Mouse (Mus musculus) c-Kit-positive CD71-negative TER-119-negative erythroid progenitor cells, embryonic 14.5 days (primary cell): Measurements from ENCODE around the gene Npas2.

Experiments used
- DNase-seq: peaks from one replicate; pipeline ENCODE4 v3.0.0-alpha.2; 2013; ENCODE audit warnings: low read depth

The Npas2 gene

DNA sequence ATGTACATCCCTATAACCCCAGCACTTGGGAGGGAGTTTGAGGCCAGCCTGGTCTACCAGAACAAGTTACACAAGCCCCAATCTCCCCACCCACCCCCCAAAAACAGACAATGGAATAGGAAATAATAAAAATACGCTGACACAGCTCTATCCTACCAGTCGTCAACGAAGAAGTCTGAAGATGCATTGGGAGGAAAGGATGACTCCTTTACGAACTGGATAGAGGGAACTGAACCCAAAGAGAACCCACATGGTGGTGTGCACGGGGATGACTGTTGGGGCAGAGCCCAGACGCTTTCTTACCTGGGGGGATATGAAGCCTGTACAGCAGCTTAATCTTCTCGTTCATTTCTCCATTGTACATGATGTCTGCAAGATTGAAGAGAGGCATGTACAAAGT, 182.6 kb downstream of the Npas2 start:
- no peak for DNase-seq

DNA sequence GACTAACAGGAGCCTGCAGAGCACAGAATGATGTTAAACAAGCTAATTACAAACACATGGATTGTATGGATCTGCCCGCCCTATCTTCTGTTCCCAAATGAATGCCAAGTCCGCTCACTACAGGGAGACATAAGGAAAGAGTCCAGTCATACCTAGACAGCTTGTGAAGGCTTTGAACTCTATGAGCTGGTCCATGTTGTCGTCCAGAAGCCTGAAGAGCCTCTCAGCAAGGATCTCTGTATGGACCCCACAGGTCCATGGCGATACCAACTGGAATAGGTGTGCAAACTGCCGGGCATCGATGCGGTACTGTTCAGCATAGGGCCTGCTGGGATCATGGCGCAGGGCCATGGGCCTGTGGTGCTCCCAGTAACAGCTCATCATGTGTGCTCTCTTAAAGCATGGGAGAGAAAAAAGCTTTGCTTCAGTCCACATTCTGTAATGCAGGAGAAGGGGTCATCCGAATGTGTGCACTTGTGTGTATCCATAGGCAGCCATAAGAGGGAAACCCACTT, 183.3 kb downstream of the Npas2 start:
- DNase-seq = no peak

DNA sequence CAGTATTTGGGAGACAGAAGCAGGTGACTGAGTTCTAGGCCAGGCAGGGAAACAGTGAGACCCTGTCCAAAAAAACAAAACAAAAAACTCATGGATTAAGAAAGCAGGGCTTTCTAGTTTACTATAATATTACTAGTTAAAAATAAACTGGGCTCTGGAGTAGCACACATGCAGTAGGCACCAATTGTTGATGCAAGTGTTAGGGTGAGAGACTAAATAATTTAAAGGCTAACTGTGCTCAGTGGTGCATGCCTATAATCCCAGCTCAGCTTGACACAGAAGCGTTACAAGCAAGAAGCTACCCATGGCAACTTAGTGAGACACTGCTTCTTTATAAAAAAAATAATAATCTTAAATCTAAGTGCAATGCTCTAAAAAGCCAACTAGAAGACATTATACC, 185.0 kb downstream of the Npas2 start:
- DNase-seq = no peak

DNA sequence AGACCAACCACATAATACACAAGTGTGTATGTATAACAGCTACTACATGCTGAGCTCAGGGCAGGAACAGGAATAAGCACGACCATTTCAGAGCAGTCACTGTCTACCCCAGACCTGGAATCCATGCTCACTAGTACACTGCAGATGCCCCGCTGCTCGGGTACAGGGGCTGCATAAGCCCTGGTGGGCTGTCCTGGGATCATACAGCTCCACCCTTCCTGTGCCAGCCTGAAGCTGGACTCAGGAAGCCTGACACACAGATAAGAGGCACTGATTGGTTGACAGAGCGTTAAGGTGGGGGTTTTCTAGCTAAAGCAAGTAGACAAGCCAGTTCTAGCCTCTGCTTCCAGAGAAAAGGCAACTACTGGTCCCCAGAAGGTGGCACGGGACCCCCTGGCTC, 185.5 kb downstream of the Npas2 start:
- DNase-seq = no peak

DNA sequence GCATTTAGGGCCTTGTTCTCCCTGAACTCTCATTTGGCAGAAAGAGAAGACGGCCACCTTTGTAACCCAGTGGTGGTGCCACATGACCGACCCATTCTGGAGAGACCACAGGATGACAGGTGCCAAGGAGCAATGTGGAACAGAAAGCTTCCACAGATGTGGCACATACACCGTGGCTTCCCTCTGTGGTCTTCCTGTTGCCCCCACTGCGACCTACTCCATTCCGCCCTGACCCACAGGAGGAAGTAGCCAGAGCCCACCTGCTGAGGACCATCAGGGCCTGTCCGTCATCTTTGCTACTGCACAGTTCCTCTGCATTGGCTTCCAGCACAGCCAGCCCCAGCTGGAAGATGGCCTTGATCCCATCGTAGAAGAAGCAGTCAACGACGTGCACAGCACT, 187.5 kb downstream of the Npas2 start:
- no peak for DNase-seq

DNA sequence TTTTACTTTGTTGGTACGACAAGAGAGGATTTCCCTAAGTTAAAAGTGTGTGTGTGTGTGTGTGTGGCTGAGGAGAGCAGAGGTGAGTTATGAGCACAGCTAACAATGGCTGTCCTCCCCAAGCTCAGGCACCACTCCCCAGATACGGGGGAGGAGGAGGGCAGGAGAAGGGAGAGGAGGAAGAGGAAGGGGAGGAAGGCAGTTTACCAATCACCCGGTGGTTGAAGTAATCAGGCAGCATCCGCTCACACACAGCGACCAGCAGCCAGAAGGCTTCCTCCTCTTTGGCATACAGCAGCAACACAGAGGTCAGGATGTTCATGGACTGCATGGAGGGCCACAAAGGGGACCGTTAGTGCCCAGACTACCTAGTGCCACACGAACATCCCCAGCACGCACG, 191.4 kb downstream of the Npas2 start:
- no peak for DNase-seq

DNA sequence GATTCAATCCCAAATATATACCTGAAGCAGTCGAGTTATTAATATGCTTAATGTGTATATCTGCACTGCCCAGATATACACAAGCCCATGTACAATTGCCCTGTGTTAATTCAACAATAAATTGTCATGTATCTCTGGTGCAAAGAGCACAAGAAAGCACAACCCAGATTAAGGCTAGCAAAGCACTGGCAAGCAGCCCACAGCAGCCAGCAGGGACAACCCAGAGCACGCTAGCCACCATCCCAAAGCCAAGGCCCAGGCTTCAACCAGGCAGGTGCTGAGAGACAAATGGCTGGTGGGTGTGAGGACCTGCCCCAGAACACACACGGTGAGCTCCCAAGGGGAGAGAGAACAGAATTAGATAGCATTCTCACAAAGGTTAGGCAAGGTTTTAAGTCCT, 192.9 kb downstream of the Npas2 start:
- no peak for DNase-seq

DNA sequence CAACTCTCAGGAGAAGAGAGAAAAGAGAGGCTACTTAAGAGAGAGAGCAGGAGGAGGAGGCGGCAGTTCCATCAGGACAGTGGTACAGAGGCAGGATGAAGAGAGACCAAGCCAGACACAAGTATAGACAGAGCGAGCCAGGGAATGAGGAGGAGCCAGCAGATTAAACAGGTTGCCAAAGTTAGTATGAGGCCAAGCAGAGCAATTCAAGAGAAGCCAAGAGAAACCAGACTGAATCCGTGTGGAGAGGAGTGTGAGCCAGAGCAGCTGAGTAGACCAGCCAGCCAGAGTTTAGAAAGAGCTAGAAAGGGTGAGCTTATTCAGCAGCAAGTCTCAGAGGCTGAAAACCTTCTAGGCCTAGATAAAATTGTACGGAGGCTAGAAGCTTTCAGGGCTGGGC, 194.0 kb downstream of the Npas2 start:
- DNase-seq = no peak

DNA sequence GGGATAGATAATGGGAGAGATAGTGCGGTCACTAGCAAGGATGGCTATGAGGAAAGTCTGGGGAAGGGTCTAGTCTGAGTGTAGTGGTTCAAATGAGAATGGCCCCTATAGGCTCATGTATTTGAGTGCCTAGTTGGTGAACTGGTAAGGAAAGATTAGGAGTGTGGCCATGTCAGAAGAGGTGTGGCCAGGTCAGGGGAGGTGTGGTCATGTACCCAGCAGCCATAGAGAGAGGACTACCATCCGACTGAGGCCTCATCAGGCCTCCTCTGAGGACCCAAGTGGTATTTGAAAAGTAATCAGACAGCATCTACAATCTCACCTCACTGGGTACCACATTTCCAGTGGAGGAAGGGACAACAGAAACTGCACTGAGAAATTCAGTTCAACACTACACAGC, 194.6 kb downstream of the Npas2 start:
- no peak for DNase-seq

DNA sequence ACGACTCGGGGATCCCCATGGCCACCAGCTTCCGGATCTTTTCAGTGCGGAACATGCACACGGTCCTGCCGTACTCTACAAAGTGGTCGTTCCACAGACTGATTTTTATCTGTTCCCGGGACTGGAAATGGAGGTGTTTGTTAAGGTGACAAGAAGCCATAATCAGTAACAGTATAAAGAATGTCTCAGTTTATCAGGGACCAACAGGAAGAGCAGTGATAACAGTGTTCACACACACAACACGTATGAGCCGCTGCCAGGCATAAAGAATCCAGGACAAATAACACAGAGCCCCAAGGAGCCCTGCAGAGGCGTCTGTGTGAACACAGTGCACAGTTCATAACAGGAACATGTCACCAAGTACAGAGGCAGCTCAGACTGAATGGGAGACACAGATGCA, 195.8 kb downstream of the Npas2 start:
- DNase-seq = no peak

DNA sequence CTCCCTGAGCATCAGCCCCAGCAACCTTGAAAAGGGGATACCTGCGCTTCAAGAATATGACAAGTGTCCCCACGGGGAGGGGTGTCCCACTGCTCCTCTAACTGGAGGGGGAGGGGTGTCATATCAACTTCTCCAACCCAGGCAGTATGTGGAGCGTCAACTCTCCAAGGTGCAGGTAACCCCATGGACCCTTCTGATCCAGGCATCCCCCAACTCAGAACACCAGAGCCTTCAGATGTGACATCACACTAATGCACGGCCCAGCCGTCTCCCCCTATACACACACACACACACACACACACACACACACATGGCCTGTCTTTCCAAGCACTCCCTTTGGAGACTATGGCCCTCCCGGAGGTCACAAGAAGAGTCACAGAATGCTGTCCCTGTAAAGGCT, 198.1 kb downstream of the Npas2 start:
- DNase-seq = no peak

DNA sequence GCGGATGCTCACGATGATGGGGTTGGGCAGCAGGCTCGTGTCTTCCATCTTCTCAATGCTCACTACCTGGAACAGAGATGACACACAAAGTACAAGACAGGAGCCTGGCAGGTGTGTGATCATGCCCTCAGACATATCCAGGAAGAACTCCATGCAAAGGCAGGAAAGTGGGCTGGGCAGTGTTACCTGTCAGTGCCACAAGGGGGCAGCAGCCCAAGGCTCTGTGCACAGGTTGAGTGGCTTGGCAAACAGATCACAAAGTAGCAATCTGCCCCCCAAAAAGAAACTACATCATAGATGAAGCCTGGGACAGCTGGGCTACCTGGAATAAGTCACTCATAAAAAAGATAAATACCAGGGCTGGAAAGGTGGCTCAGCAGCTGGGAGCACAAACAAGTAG, 198.7 kb downstream of the Npas2 start:
- DNase-seq = no peak

DNA sequence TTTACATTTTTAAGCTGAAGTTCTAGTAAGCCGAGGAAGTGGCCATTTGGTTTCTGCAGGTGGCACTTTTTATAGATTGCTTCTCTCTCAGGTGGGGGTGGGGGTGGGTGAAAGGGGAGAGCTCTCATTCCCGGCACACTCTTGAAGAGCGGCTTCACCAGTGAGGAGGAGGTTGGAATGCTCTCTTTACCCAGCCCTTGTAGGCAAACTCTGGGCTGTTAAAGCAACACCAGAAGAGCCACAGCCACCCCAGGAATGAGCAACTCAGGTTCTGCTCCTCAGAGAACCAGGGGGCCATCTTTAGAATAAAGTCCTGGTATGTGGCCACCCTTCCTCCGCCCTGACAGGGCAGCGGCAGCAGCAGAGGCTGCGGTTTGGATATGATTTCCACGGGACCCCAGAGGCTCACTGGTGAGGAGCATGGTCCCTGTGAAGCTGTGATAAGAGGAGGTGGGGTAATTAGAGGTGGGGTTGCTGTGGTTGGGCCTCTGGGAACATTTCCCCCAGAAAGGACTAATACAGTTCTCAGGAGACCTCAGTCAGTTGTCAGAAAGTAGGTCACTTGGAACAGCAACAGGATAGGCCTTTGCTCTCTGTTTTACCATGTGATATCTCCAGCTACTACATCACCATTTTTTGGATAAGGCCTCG, 199.8 kb downstream of the Npas2 start:
- no peak for DNase-seq

DNA sequence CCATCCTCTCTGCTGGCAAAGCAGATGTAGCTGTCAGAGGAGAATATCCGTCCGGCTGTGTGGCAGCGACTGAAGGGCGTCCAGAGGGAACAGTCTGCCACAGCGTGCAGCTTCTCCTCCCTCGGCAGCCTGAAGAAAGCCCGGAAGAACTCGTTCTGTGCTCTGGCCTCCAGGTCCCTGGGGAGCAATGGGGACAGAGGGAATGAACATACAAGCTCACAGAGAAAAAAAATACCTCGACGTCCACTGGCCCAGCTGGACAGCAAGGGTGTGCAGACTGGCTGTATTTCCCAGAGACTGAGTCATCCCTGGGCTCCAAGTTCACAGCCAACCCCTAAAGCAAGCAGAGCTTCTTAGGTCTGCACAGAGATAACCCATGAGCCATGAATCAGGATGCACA, 200.6 kb downstream of the Npas2 start:
- DNase-seq = no peak

DNA sequence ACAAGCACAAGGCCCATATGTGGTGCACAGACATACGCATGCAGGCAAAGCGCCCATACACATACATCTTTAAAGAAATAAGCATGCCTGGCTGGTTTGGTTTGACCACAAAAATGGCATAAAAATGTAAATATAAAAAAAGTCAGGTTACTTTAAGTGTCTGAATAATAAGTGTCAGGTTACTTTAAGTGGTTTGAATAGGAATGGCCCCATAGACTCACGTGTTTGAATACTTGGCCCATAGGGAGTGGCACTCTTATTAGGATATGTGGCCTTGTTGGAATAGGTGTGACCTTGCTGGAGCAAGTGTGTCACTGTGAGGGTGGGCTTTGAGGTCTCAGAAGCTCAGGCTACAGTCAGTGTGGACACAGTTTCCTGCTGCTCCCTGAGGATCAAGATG, 201.1 kb downstream of the Npas2 start:
- no peak for DNase-seq

DNA sequence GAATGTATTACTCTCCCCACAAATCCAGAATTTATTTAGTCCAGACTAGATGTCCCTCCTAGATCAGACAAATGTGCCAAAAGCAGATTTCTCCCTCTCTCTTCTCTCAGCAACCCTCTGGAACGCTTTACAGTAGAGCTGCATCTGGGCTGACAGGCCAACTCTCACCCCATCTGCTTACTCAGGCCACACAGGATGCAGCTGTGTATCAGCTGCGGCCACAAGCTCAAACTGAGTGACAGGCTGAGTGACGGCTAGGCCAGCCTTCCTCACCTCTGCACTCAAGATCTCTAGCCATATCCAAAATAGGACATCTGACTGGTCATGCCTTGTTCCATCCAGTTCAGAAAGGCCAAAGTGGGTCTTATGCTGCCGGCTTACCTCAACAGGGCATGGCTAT, 202.8 kb downstream of the Npas2 start:
- no peak for DNase-seq

DNA sequence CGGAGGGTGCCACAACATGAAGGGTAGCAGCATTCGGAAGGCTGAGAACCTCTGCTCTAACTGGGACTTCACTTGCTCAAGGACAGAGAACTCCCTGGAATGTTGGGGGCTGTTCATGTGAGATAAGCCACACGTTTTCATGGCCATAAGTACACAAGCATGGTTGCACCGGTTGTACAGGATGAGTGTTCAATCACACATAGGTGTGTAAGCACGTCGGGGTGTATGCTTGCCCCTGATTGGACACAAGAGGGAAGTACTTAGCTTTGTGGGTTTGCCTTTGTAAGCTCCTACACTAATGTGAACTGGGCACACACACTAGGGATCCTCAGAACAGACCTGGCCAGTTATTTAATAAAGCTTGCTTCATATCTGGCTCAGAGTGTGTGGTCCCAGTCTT, 204.8 kb downstream of the Npas2 start:
- no peak for DNase-seq

DNA sequence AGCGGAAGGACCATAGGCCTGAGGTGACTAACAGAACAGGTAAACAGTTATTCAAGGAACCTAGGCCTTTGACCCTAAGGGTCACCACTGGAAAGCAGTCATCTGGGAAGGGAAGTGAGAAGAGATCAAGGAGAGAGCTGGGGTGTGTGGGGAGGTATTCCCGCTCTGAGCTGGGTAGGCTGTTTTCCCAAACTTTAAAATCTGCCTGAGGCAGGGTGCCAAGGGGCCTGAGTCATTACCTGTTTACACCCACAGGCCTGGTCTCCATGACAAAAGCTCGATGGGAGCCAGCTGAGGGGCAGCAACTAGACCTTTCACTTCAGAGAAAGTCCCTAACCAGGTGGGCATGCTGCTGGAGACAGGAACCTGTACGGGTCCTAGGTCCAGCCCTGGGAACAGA, 205.7 kb downstream of the Npas2 start:
- DNase-seq = no peak

DNA sequence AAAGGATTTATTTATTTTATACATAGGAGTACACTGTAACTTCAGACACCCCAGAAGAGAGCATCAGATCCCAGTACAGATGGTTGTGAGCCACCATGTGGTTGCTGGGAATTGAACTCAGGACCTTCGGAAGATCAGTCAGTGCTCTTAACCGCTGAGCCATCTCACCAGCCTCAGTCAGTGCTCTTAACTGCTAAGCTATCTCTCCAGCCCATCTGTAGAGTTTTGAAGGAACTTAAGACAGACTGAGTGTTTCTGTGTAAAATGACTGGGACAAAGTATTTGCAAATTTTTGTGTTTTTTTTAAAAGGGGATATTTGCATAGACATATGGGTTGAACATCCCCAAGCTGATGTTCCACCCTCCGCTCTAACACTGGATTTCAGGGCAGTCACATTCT, 206.6 kb downstream of the Npas2 start:
- DNase-seq = no peak

DNA sequence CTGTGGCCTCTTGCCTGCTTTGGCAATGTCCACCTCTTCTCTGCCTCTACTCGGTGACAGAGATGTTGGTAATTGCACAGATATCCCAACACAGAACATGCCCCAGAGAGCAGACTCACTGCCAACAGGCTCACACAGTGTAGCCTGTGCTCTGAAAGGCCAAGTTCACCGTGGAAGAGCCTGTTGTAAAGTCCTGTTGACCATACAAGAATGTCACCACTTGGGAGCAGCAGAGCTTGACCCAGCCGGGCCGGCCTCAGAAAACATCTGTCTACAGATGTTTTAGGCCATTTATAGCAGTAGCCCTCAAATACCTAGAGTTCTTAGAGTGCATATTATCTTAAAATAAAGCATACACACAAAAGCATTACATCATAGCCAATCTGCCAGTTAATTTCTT, 213.6 kb downstream of the Npas2 start:
- DNase-seq = no peak

DNA sequence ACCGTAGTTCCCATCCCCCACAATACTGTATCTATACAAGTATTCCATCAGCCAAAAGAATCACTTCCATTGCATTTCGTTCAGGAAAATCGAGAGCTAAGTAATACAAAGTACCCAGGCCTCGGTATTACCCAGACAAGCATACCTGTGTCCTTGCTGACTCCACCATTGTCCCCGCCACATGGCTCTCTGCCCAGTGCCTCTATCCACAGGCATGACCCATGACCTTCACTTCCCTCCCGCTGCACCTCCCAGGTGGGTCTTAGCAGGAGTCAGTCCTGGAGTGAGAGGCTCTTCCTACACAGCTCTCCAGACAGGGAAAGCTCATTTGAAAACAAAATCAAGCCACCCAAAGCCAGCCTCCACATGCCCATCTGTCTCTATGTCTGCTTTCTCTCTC, 214.6 kb downstream of the Npas2 start:
- DNase-seq = no peak

DNA sequence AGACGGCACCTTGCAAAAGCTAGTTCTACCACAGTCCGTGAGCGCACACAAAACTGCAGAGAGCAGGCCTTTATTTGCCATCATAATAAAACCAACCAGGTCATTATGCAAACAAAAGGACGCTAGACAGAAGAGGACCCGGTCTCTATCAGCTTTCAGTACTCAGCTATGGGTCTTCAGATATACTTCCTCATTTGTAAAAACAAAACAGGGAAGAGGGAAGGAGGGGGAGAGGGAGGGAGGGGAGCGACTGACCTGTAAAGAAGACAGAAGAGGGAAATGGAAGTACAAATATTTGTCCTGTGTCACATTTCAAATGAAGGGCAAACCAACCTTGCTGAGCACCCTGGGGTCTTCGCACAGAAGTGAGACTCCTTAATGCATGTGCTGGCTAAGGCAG, 215.1 kb downstream of the Npas2 start:
- DNase-seq = no peak

DNA sequence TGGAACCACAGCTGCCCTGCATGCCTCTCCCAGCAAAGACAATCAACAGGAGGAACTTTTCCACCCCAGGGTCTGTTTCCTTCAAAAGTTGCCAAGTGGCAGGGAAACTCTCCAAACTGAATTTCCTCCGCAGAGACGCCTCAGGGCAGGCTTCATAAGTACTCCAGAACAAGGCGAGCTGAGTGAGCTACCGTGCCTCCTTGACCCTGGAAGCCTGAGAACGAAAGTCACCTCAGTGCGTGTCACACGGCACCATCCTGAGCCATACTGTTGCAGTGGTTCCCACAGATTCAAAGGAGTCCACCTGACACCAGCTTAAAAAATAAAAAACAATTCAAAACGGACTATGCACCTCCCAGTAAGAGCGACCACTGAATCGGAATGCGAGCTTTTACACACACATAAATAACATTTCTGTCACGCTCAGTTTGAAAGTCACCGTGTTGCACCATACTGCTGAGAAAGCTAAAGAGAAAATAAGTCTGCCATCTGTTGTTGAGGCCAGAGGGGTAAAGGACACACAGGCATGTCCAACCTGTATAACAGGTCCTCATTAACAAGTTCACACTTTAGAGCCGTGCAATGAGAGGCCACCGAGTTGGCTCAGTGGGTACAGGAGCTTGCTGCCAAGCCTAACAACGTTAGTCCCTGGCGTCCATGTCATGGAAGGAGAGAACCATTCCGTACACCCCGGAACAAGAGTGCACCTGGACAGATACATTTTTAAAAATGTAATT, 216.7 kb downstream of the Npas2 start:
- no peak for DNase-seq
